7 mouse cellular contexts compared by ENCODE assay signal in genomic region chr19:10421986-10422976, GRCm38 (mm10). TPM values are rescaled to one million over a fixed set of nuclear protein-coding genes. Genes with fewer than 3 reads are reported as not detected.
DNase-seq lines count a peak whose midpoint lies in the region; ATAC-seq and TF ChIP-seq lines count a peak whose summit lies in the region.

No protein-coding gene starts in this region.

- no peak for TF ChIP-seq POLR2A in ES-Bruce4 (IDR thresholded peaks at IDR 0.05; ENCODE audit: insufficient read depth, low read length)

- H3K27me3 ChIP-seq in ES-Bruce4 (ENCODE audit: control insufficient read depth, insufficient read depth, low read length, poor library complexity, severe bottlenecking): no peaks in the 10 kb centered on the region
- peaks cover 49% of the 10 kb centered on the region for H3K27me3 ChIP-seq in midbrain, embryonic 12.5 days

- H3K4me3 ChIP-seq in ES-Bruce4 (ENCODE audit: low read depth, low read length): peak overlapping the region; percentile 36
- H3K4me3 ChIP-seq in midbrain, embryonic 12.5 days: peak overlapping the region; percentile 34

- peak; percentile 47 for ATAC-seq in midbrain, embryonic 12.5 days (ENCODE audit: low FRiP score, low read depth)

- 3% methylated on average over 50 of the region's 53 CpGs for WGBS in midbrain, embryonic 12.5 days

- peak overlapping the region; percentile 35; the same call in 1 of the 2 replicates for H3K9ac ChIP-seq in ES-Bruce4 (ENCODE audit: low read depth, poor library complexity, severe bottlenecking)
- peak overlapping the region; percentile 41 for H3K9ac ChIP-seq in midbrain, embryonic 12.5 days (replicated peaks)

- TF ChIP-seq EP300 in ES-Bruce4 (IDR thresholded peaks at IDR 0.05; ENCODE audit: insufficient read depth, low read depth, low read length): no peak

- no peaks in the 10 kb centered on the region for H3K36me3 ChIP-seq in ES-Bruce4 (ENCODE audit: control insufficient read depth, insufficient read depth, low read length, poor library complexity, severe bottlenecking)
- H3K36me3 ChIP-seq in midbrain, embryonic 12.5 days: no peaks in the 10 kb centered on the region

- H3K4me2 ChIP-seq in midbrain, embryonic 12.5 days (replicated peaks): peak overlapping the region; percentile 55

- no peak overlapping the region for H3K27ac ChIP-seq in ES-Bruce4 (ENCODE audit: insufficient read depth, low read length)
- H3K27ac ChIP-seq in midbrain, embryonic 12.5 days (replicated peaks): 0 out of 2 replicates have a peak overlapping the region, but pooled peaks have one; percentile 30

- intact Hi-C loops in left cerebral cortex, postnatal 4 days (cut with DNase I): no loop called here

- H3K9me3 ChIP-seq in ES-Bruce4 (replicated peaks; ENCODE audit: control insufficient read depth, insufficient read depth, low read length, poor library complexity, severe bottlenecking): no peaks in the 10 kb centered on the region
- H3K9me3 ChIP-seq in midbrain, embryonic 12.5 days: no peaks in the 10 kb centered on the region

- DNase-seq in Muller cell, postnatal 12 days (ENCODE audit: inconsistent ontology term): peak; percentile 39
- peak; percentile 46 for DNase-seq in heart, postnatal 4 days
- no peak for DNase-seq in spleen, postnatal 4 days (ENCODE audit: low spot score in 2 of 2)
- no peak for DNase-seq in cerebellum, adult 9-11 months
- DNase-seq in left cerebral cortex, postnatal 4 days: no peak

- no peak for TF ChIP-seq CTCF in ES-Bruce4 (IDR thresholded peaks at IDR 0.05; ENCODE audit: low read depth, low read length)

- H3K4me1 ChIP-seq in ES-Bruce4 (ENCODE audit: control insufficient read depth, insufficient read depth, low read length): peaks cover 3% of the 10 kb centered on the region
- H3K4me1 ChIP-seq in midbrain, embryonic 12.5 days: peaks cover 31% of the 10 kb centered on the region

RNA-seq across cellular contexts. Expression of gene Syt7, which starts 33.4 kb away (rescaled TPM):
- 4.1 and 4.9 TPM in 2 replicates for polyA plus RNA-seq in ES-Bruce4 (2011; ENCODE audit: insufficient read depth, insufficient read length, low read depth, missing spikeins)
- total RNA-seq in heart, postnatal 4 days (2021): 10 to 100 TPM; 40.8 to 44.7 TPM
- 3.9 and 4.4 TPM in 2 replicates for polyA plus RNA-seq in midbrain, embryonic 12.5 days (2016; fragmentation: Nextera tagmentation; extraction: Ambion mirVana)
- total RNA-seq in left cerebral cortex, postnatal 4 days (2021): 100 to 1,000 TPM; 209 to 213 TPM

RNA-seq across cellular contexts. Expression of gene Lrrc10b, which starts 35.0 kb away (rescaled TPM):
- polyA plus RNA-seq in ES-Bruce4 (2011; ENCODE audit: insufficient read depth, insufficient read length, low read depth, missing spikeins): not detected in 2 replicates
- total RNA-seq in heart, postnatal 4 days (2021): 1 to 10 TPM; 3.3 to 4.7 TPM
- 0.36 and 1.2 TPM in 2 replicates for polyA plus RNA-seq in midbrain, embryonic 12.5 days (2016; fragmentation: Nextera tagmentation; extraction: Ambion mirVana)
- 1 to 10 TPM; 3.7 to 5.0 TPM for total RNA-seq in left cerebral cortex, postnatal 4 days (2021)

Comparison
In these comparisons a context has a peak if more than half of its experiments do, and no peak if none do; other contexts are left out.
1. DNase-seq: peak in Muller cell, postnatal 12 days (single experiment) and heart, postnatal 4 days (single experiment); none in spleen, postnatal 4 days (0 of 2), cerebellum, adult 9-11 months (single experiment) and left cerebral cortex, postnatal 4 days (single experiment).
2. RNA of gene Syt7, which starts 33.4 kb away (total RNA-seq): 209 to 213 TPM in left cerebral cortex, postnatal 4 days; 40.8 to 44.7 TPM in heart, postnatal 4 days; every median in the first group is over 4 times any median in the second.